Mouse (Mus musculus) stomach, postnatal 0 days (tissue): ENCODE data around the gene Hoxa10. TPM values are rescaled to one million over a fixed set of nuclear protein-coding genes. Genes with fewer than 3 reads are reported as not detected.

ENCODE experiments used
- ATAC-seq: fragments of 200-750 bp; cut with Nextera tagmentation; 2 replicates; pipeline ENCODE4 v1.8.0; 2017; ENCODE audit not compliant: low FRiP score, low TSS enrichment
- DNase-seq: peaks from one replicate; pipeline ENCODE4 v3.0.0-alpha.2; 2016; ENCODE audit warnings: low spot score
- H3K27ac ChIP-seq: fragments of 300-500 bp; sonication (generic); replicated peaks from 2 replicates; pipeline ENCODE4 v1.5.1; 2014; ENCODE audit warnings: mild to moderate bottlenecking, control low read depth
- H3K27me3 ChIP-seq: fragments of 300-500 bp; sonication (generic); 2 replicates; pipeline ENCODE4 v1.6.1; 2014; ENCODE audit warnings: low read length; ENCODE audit not compliant: control insufficient read depth, insufficient read depth
- H3K36me3 ChIP-seq: fragments of 300-500 bp; sonication (generic); 2 replicates; pipeline ENCODE4 v1.6.1; 2014; ENCODE audit warnings: low read length, mixed read lengths; ENCODE audit not compliant: control insufficient read depth, insufficient read depth
- H3K4me1 ChIP-seq: fragments of 300-500 bp; sonication (generic); replicated peaks from 2 replicates; pipeline ENCODE4 v1.6.1; 2014; ENCODE audit warnings: antibody characterized with exemption; ENCODE audit not compliant: control insufficient read depth, insufficient read depth
- H3K4me2 ChIP-seq: fragments of 300-500 bp; sonication (generic); replicated peaks from 2 replicates; pipeline ENCODE4 v1.6.1; 2014; ENCODE audit warnings: low read depth, mild to moderate bottlenecking, control low read depth, moderate library complexity
- H3K4me3 ChIP-seq: fragments of 300-500 bp; sonication (generic); 2 replicates; pipeline ENCODE4 v1.5.1; 2014; ENCODE audit warnings: low read depth, low read length, control low read depth
- H3K9ac ChIP-seq: fragments of 300-500 bp; sonication (generic); 2 replicates; pipeline ENCODE4 v1.6.1; 2014; ENCODE audit warnings: mild to moderate bottlenecking, low read length, control low read depth, mixed read lengths
- H3K9me3 ChIP-seq: fragments of 300-500 bp; sonication (generic); 2 replicates; pipeline ENCODE4 v1.6.1; 2016; ENCODE audit warnings: low read length; ENCODE audit not compliant: control insufficient read depth
- CTCF ChIP-seq: IDR thresholded peaks from 2 replicates; pipeline ENCODE4 v1.5.1; 2016; ENCODE audit warnings: antibody characterized with exemption, low read depth, mild to moderate bottlenecking, moderate library complexity
- EP300 ChIP-seq: optimal IDR thresholded peaks from 2 replicates; pipeline ENCODE3; 2016; ENCODE audit warnings: antibody characterized with exemption
- WGBS: fragments of 180-500 bp; shearing (Covaris S2); extraction: QIAGEN DNeasy Blood & Tissue Kit; methylation state at CpG from one replicate; pipeline ENCODE4 v1.1.7; 2014; 5-methylcytosine and 5-hydroxymethylcytosine counted together
- polyA plus RNA-seq: library from polyadenylated mRNA; unstranded; fragments of >200 nt; fragmentation: Nextera tagmentation; extraction: Ambion mirVana; gene quantifications from 2 replicates; pipeline ENCODE4 v1.2.1, GENCODE M21; 2015

The Hoxa10 gene
- polyA plus RNA-seq, 1 experiment from 2014 or later = not detected

DNA sequence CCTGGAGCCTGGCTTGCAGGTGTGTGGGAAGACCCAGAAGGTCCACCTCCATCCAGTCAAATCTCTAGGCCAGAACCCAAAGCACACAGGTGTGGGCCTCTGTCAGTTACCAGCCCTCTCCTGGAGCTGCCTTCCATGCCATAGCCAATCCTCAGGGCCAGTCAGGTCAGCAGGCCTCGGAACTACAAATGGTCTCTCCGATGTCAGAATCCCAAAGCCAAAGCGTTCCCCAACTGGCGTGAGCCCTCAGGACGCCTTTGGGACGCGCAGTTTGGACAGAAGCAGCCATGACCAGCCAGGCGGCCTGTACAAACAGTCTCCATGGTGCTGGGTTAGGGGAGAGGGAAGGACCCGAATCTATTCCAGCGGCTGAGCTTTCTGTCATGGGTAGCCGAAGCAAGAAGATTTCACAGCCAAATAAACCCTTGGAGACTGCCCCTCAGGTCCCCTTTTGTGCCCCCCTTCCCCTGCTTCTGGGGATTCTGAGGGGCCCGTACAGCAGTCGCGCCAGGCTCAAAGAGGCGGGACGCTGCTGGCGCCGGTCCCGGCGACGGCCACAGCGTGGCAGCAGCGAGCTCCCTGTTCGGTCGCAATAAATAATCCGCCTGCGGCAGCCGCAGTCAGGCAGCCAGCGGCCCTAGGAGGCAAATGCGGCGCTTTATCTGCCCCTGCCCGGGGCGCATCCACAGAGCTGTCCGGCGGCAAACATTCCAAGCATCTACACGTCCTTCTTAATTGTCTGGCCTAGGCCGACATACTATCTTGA is 29.3 kb downstream of the Hoxa10 start:
- H3K4me3 ChIP-seq = peak overlapping the region; percentile 55
- H3K27me3 ChIP-seq = peaks cover 23% of the 10 kb centered on the region; the same call in 1 of the 2 replicates
- TF ChIP-seq CTCF = peak; percentile 84
- TF ChIP-seq EP300 = no peak
- no peaks in the 10 kb centered on the region for H3K36me3 ChIP-seq
- peak overlapping the region; percentile 47 for H3K4me2 ChIP-seq
- no peaks in the 10 kb centered on the region for H3K9me3 ChIP-seq
- H3K9ac ChIP-seq = peak overlapping the region; percentile 69
- ATAC-seq (peak; percentile 58), DNase-seq (peak; percentile 78)
- H3K27ac ChIP-seq = peak overlapping the region; percentile 89; the same call in 1 of the 2 replicates
- 4% methylated on average over 37 of the region's 37 CpGs for WGBS
- H3K4me1 ChIP-seq = no peaks in the 10 kb centered on the region

DNA sequence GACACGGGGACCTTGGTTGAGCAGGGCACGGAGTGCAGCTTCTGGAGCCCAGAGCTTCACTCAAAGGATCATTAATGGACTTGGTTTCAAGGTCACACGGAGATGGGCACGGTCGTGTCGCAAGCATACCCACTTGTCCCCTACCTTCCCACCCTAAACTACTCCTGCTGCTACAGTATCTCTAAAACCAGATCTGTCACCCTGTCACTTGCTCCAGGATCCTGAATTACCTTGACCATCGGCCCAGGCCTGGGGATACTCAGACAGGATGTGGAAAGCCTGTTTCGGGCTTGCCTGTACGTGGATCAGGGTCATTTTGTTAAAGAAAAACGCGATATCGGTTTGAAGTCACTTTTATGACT is 31.0 kb downstream of the Hoxa10 start:
- Histone ChIP-seq H3K27ac (peak overlapping the region; percentile 40), H3K27me3 (peaks cover 12% of the 10 kb centered on the region; the same call in 1 of the 2 replicates), H3K4me1 (no peaks in the 10 kb centered on the region), H3K4me2 (peak overlapping the region; percentile 76), H3K36me3 (no peaks in the 10 kb centered on the region), H3K9me3 (no peaks in the 10 kb centered on the region), H3K4me3 (peak overlapping the region; percentile 42), H3K9ac (peak overlapping the region; percentile 53)
- no peak for TF ChIP-seq CTCF
- no peak for TF ChIP-seq EP300
- WGBS = 35% methylated on average over 12 of the region's 12 CpGs
- no peak for DNase-seq
- no peak for ATAC-seq

DNA sequence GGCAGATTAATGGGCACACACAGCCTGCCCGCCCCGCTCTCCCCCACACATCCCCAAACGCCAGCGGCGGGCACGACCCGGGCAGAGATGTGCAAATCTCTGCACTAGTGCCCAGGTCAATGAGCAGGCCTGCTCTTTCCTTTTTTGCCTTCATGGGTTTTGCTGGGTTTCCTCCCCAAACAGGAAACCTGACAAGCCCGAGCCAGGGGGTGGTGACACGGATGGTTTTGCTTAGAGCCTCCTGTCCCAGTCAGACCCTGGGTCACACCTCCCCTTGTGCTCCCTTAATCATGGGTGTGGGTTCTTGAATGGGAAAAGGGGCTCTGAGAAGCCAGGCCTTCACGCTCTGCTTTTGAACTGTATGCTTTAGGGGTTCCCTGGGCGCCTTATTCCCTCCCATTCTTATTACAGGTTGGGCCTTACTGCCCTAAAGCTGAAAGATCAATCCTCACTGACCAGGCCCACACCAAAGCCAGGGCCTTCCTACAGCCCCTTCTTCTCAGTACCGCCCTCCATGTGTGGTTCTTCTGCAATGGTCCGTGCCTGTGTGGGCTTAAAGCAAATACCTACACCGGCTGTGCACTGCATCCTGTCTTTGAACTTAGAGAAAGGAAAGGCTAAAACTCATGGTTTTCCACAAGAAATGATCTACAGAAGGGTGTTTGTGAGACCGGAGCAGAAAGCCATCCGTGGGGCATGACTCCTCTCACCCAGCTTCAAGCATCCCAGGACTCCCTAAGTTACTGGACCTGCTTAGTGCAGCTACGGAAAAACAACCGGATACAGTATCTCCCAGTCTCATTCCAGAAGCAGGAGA is 31.6 kb downstream of the Hoxa10 start:
- ATAC-seq = no peak
- H3K36me3 ChIP-seq = no peaks in the 10 kb centered on the region
- TF ChIP-seq EP300 (no peak), CTCF (no peak)
- peak overlapping the region; percentile 76 for H3K4me2 ChIP-seq
- peak overlapping the region; percentile 53 for H3K9ac ChIP-seq
- DNase-seq = no peak
- H3K4me3 ChIP-seq = peak overlapping the region; percentile 42
- WGBS = 17% methylated on average over 18 of the region's 18 CpGs
- H3K27me3 ChIP-seq = peaks cover 8% of the 10 kb centered on the region; the same call in 1 of the 2 replicates
- no peaks in the 10 kb centered on the region for H3K4me1 ChIP-seq
- peak overlapping the region; percentile 78 for H3K27ac ChIP-seq
- no peaks in the 10 kb centered on the region for H3K9me3 ChIP-seq

DNA sequence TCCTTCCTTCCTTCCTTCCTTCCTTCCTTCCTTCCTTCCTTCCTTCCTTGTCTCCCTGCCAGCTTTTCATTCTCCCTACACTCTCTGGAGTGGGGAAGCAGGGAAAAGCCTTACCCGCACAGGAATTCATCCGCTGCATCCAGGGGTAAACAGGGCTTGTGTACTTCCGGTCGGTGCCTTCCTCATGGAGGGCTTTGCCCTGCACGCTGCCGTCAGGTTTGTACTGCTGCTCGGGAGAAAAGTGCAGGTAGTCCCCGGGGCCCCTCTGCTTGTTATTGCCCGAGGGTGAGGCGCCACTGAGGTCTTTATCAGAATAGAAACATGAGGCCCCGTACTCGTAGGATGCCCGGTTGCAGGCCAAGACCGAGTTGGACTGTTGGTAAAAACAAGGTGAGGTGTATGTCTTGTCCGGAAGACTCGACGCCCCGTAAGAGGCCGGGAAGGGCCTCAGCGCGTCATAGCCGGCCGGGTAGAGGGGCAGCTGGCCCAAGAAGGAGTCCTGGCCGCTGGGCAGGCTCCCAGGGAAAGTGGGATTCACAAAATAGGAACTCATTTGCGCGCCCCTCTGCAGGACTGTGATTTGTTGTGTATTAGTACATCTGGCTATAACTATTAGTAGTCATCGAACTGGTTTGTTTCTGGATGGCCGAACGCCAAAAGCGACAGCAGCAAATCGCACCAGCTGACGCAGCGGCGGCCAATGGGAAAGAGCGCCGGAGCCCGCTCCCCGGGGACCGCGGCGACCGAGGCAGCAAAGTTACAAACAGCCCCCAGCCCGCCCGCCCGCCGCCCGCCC is 32.4 kb downstream of the Hoxa10 start, which contains the start of gene Hoxa6:
Gene Hoxa6 (minus strand): TSS at position 651 of the 796 bp plus-strand sequence.
- Histone ChIP-seq H3K27ac (peak within 1 kb of the TSS; percentile 78), H3K4me2 (peak within 1 kb of the TSS; percentile 76), H3K9me3 (no peaks in the 10 kb centered on the region), H3K4me1 (no peaks in the 10 kb centered on the region), H3K4me3 (peak within 1 kb of the TSS; percentile 42), H3K27me3 (peaks cover 8% of the 10 kb centered on the region; the same call in 1 of the 2 replicates), H3K36me3 (no peaks in the 10 kb centered on the region), H3K9ac (peak within 1 kb of the TSS; percentile 53)
- ATAC-seq (no peak), DNase-seq (no peak)
- no peak for TF ChIP-seq EP300
- TF ChIP-seq CTCF = no peak
- WGBS = 5% methylated on average over 47 of the region's 47 CpGs

DNA sequence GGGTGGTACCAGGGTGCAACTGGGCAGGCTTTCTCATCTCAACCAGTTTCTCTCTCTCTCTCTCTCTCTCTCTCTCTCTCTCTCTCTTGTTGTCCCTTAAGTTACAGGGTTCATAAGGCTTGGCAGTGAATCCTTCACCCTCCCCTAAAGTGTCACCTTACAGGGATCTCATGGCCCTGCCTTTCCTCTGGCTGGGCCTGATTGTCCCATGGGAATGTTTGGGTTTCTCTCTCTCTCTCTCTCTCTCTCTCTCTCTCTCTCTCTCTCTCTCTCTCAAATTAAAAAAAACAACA is 33.0 kb downstream of the Hoxa10 start:
- no peak overlapping the region for H3K9ac ChIP-seq
- H3K9me3 ChIP-seq = no peaks in the 10 kb centered on the region
- H3K4me3 ChIP-seq = peak overlapping the region; percentile 1; the same call in 1 of the 2 replicates
- TF ChIP-seq CTCF = no peak
- no peak for TF ChIP-seq EP300
- H3K27ac ChIP-seq = peak overlapping the region; percentile 49
- ATAC-seq (no peak), DNase-seq (no peak)
- no peaks in the 10 kb centered on the region for H3K4me1 ChIP-seq
- H3K27me3 ChIP-seq = peaks cover 7% of the 10 kb centered on the region; the same call in 1 of the 2 replicates
- H3K36me3 ChIP-seq = no peaks in the 10 kb centered on the region
- H3K4me2 ChIP-seq = peak overlapping the region; percentile 76
